Mouse (Mus musculus) hindbrain, embryonic 14.5 days (tissue): Measurements from ENCODE around the gene Syce2. TPM values are rescaled to one million over a fixed set of nuclear protein-coding genes. Genes with fewer than 3 reads are reported as not detected.

Source experiments
- ATAC-seq: fragments of 200-750 bp; cut with Nextera tagmentation; 2 replicates; pipeline ENCODE4 v1.8.0; 2017; ENCODE audit warnings: moderate number of reproducible peaks, mild to moderate bottlenecking, moderate TSS enrichment, moderate library complexity; ENCODE audit not compliant: low FRiP score
- DNase-seq: peaks from one replicate; pipeline ENCODE4 v3.0.0-alpha.2; 2015; ENCODE audit warnings: low spot score
- H3K27ac ChIP-seq: fragments of 300-500 bp; sonication (generic); 2 replicates; pipeline ENCODE4 v1.5.1; 2014; ENCODE audit warnings: mild to moderate bottlenecking, moderate library complexity
- H3K27me3 ChIP-seq: fragments of 300-500 bp; sonication (generic); 2 replicates; pipeline ENCODE4 v1.6.1; 2014; ENCODE audit warnings: mild to moderate bottlenecking, low read length, mixed read lengths; ENCODE audit not compliant: control insufficient read depth, insufficient read depth
- H3K36me3 ChIP-seq: fragments of 300-500 bp; sonication (generic); replicated peaks from 2 replicates; pipeline ENCODE4 v1.6.1; 2014; ENCODE audit not compliant: control insufficient read depth, insufficient read depth
- H3K4me1 ChIP-seq: fragments of 300-500 bp; sonication (generic); replicated peaks from 2 replicates; pipeline ENCODE4 v1.6.1; 2014; ENCODE audit warnings: antibody characterized with exemption, low read length, mixed read lengths; ENCODE audit not compliant: control insufficient read depth, insufficient read depth
- H3K4me2 ChIP-seq: fragments of 300-500 bp; sonication (generic); replicated peaks from 2 replicates; pipeline ENCODE4 v1.6.1; 2014; ENCODE audit warnings: mild to moderate bottlenecking, moderate library complexity
- H3K4me3 ChIP-seq: fragments of 300-500 bp; sonication (generic); replicated peaks from 2 replicates; pipeline ENCODE4 v1.5.1; 2014; ENCODE audit warnings: mild to moderate bottlenecking, low read length
- H3K9ac ChIP-seq: fragments of 300-500 bp; sonication (generic); 2 replicates; pipeline ENCODE4 v1.6.1; 2014
- H3K9me3 ChIP-seq: fragments of 300-500 bp; sonication (generic); 2 replicates; pipeline ENCODE4 v1.6.1; 2016; ENCODE audit warnings: low read length; ENCODE audit not compliant: control insufficient read depth
- WGBS: fragments of 180-500 bp; shearing (Covaris S2); extraction: QIAGEN DNeasy Blood & Tissue Kit; methylation state at CpG from one replicate; pipeline ENCODE4 v1.1.7; 2014; 5-methylcytosine and 5-hydroxymethylcytosine counted together
- microRNA-seq: library from miRNA; unstranded; fragments of <30 nt; microRNA quantifications from one replicate; pipeline ENCODE4, GENCODE M21; 2016
- polyA plus RNA-seq: library from polyadenylated mRNA; unstranded; fragments of >200 nt; fragmentation: Nextera tagmentation; extraction: Ambion mirVana; gene quantifications from 2 replicates; pipeline ENCODE4 v1.2.1, GENCODE M21; 2014

Syce2 gene
- polyA plus RNA-seq, 1 experiment from 2014 or later, result 27.7 TPM

DNA sequence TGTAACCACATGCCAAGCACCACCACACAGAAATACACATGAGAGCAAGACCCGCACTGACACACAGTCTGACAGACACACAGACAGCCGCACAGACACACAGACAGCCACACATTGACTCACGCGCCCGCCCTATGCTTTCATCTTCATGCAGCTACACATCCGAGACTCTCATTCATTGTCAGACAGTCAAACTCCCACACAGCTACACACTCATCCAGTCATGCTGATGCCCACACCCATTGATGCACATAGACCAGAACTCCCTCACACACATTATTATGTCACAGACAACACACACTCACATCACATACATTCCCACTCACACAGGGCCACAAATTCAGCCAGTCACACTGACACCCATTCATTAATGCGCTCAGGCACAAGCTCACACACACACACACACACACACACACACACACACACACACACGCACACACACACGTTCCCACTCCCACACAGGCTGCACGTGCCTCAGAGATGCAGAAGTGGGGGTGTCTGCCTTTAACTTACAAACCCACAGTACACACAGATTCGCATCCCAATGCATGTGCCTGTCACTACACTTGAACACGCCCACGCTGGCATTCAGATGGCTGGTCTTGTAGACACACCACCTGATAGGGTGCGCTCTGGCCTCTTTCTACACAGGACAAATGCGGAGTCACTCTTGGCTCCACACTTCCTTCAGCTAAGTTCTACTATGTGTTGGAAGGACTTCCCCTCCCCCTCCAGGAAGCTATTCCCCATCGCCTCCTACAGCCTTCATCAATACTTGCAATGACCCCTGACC is 62.1 kb downstream of the Syce2 start:
- Histone ChIP-seq H3K27ac (no peak overlapping the region), H3K36me3 (peaks cover 39% of the 10 kb centered on the region), H3K4me1 (peaks cover 33% of the 10 kb centered on the region), H3K4me3 (peak overlapping the region; percentile 81), H3K9me3 (no peaks in the 10 kb centered on the region), H3K4me2 (peak overlapping the region; percentile 90), H3K27me3 (peaks cover 13% of the 10 kb centered on the region), H3K9ac (no peak overlapping the region)
- no peak for ATAC-seq
- DNase-seq, result no peak
- 79% methylated on average over 16 of the region's 16 CpGs for WGBS

DNA sequence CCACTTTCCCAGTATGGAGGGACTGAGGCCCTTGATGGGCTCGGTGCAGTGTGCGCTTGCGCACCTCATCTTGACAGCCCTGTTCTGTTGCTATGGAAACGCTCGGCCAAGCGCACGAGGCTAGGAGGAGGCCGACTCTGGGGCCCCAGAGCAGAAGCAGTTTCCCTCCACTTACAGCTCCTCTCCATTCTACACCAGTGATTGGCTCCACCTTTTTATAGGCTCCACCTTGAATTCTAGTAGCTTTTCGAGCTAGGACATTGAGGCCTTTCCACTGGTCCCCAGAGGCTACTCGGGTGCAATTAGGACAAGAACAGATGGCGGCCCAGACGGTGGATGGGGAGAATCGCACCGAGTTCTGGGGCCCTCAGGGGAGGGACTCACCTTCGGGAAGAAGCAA is 62.9 kb downstream of the Syce2 start:
- Histone ChIP-seq H3K36me3 (peaks cover 30% of the 10 kb centered on the region), H3K9me3 (no peaks in the 10 kb centered on the region), H3K9ac (peak overlapping the region; percentile 95), H3K4me2 (peak overlapping the region; percentile 90), H3K27ac (peak overlapping the region; percentile 98), H3K4me1 (peaks cover 30% of the 10 kb centered on the region), H3K4me3 (peak overlapping the region; percentile 81), H3K27me3 (peaks cover 13% of the 10 kb centered on the region)
- ATAC-seq (peak; percentile 71), DNase-seq (peak; percentile 86)
- WGBS, result under 1% methylated on average over 15 of the region's 15 CpGs

- peak overlapping the region; percentile 90 for H3K4me2 ChIP-seq
- peak overlapping the region; percentile 81 for H3K4me3 ChIP-seq
- peaks cover 30% of the 10 kb centered on the region for H3K4me1 ChIP-seq
- ATAC-seq, result 0 out of 2 replicates have a peak, but pooled peaks have one; percentile 5
- no peaks in the 10 kb centered on the region for H3K9me3 ChIP-seq
- H3K9ac ChIP-seq, result peak overlapping the region; percentile 95
- peak overlapping the region; percentile 98 for H3K27ac ChIP-seq
- no peak for DNase-seq
- H3K36me3 ChIP-seq, result peaks cover 24% of the 10 kb centered on the region
- H3K27me3 ChIP-seq, result peaks cover 13% of the 10 kb centered on the region
- 4% methylated on average over 14 of the region's 14 CpGs for WGBS
Observed at GRCm38 (mm10) chr8:84935489-84935888, 63.6 kb downstream of the Syce2 start.

DNA sequence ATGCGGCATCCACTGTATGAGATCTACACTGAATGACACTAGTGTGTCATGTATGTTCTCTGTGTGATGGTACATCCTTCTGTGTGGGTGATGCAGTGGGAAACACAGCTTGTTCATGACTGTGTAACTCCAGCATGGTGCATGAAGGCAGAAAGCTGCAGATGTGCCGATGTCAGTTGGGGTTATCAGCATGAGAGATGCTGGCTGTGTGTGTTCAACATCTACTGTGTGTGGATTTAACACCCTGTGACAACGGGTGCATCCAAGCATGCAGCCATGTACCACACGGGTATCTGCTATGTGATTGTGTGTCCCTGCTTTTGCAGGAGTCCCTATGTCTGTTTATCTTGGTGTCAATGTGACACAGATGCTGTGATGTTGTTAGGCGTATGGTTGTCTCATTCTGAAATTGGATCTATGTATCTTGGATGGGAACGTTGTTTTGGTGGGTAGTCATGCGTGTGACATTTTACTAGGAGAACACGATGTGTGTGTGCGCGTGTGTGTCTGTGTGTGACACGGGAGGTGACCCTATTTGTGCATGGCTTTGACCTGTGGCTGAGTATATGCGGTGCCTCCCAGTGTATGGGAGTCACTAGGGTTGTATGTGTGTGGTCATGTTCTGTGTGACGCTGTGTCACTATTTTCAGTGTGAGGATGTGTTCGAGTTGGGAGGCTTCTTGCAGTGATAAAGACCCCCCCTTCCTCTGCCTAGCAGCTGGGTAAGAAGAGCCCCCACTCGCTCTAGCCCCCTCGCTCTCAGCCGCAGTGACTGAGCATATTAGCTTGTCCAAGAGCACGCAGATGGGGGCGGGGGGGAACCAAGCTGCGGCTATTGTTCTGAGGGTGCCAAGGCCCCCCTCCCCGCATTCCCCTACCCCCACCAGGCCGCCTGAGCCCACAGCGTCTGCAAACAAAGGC is 64.4 kb downstream of the Syce2 start:
- 11% methylated on average over 23 of the region's 23 CpGs for WGBS
- Histone ChIP-seq H3K36me3 (peaks cover 17% of the 10 kb centered on the region; the same call in 1 of the 2 replicates), H3K27me3 (peaks cover 13% of the 10 kb centered on the region), H3K9me3 (no peaks in the 10 kb centered on the region), H3K4me1 (peaks cover 30% of the 10 kb centered on the region), H3K4me3 (peak overlapping the region; percentile 81), H3K27ac (peak overlapping the region; percentile 98), H3K9ac (peak overlapping the region; percentile 95), H3K4me2 (peak overlapping the region; percentile 90)
- DNase-seq (no peak), ATAC-seq (peak; percentile 43)

DNA sequence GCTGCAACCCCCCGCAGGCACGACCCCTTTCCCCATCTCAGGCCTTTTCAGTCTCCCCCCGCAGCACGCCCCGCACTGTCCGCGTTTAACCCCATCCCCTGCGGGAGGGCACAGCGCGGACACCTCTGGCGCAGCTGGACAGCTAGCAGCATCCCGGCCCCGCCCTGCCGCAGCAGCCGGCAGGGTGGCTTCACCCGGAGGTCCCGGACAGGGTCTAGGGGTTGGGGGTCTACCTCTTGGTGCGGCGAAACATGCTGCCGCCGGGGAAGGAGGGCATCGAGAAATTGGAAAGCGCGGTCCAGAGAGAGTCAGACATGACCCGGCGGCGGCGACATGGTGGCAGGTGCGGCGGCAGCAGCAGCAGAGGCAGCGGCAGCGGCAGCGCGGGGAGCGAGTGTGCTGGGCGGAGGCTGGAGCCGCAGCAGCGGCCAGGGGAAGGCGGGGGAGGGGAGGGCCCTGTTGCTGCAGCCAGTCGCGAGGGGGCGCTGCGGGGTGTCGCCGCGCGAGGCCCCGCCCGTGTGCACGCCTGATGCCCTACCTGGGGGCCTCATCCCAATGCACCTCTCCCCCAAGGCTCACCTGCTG is 65.1 kb downstream of the Syce2 start, which contains the start of gene Mast1:
Mast1 (minus strand) TSS at position 398 of the 585 bp plus-strand sequence.
- H3K27ac ChIP-seq, result peak within 1 kb of the TSS; percentile 98

More for the DNA sequence above, 65.1 kb downstream of the Syce2 start, which contains the start of gene Mast1:
- ATAC-seq (peak; percentile 76), DNase-seq (peak; percentile 84)
- under 1% methylated on average over 50 of the region's 50 CpGs for WGBS
- no peaks in the 10 kb centered on the region for H3K9me3 ChIP-seq
- peaks cover 9% of the 10 kb centered on the region; the same call in 1 of the 2 replicates for H3K36me3 ChIP-seq
- peaks cover 13% of the 10 kb centered on the region for H3K27me3 ChIP-seq
- peaks cover 30% of the 10 kb centered on the region for H3K4me1 ChIP-seq
- H3K4me3 ChIP-seq, result peak within 1 kb of the TSS; percentile 81
- H3K9ac ChIP-seq, result peak within 1 kb of the TSS; percentile 95
- H3K4me2 ChIP-seq, result peak within 1 kb of the TSS; percentile 90

Small RNAs within 50 kb of the gene (microRNA-seq; reads per million reads assigned to microRNA genes)
- gene Gm24197 (not detected), gene Mir7069 (2.6 reads per million, percentile 9 among the genes with 10 or more reads in this experiment)

Other genes starting within 250 kb of the Syce2 start
- 17.4 and 20.1 TPM in 2 replicates for gene Ier2, start 209.3 kb upstream of the Syce2 start, polyA plus RNA-seq
- gene Trmt1, start 185.8 kb upstream of the Syce2 start, polyA plus RNA-seq, result 55.2 and 62.1 TPM in 2 replicates
- gene Nacc1, start 184.2 kb upstream of the Syce2 start, polyA plus RNA-seq, result 17.8 and 18.1 TPM in 2 replicates
- gene Lyl1, start 170.7 kb upstream of the Syce2 start, polyA plus RNA-seq, result 3.8 and 5.1 TPM in 2 replicates
- gene G430095P16Rik, start 149.1 kb upstream of the Syce2 start, polyA plus RNA-seq, result 0.55 and 0.71 TPM in 2 replicates
- gene Nfix, start 71.8 kb upstream of the Syce2 start, polyA plus RNA-seq, result 78.8 and 82.4 TPM in 2 replicates
- 13.5 and 14.6 TPM in 2 replicates for gene Dand5, start 49.3 kb upstream of the Syce2 start, polyA plus RNA-seq
- gene Gadd45gip1, start 40.6 kb upstream of the Syce2 start, polyA plus RNA-seq, result 35.0 and 37.4 TPM in 2 replicates
- gene Rad23a, start 31.4 kb upstream of the Syce2 start, polyA plus RNA-seq, result 75.7 and 81.1 TPM in 2 replicates
- gene Calr, start 25.2 kb upstream of the Syce2 start, polyA plus RNA-seq, result 574 and 709 TPM in 2 replicates
- 87.8 and 93.4 TPM in 2 replicates for gene Farsa, start 15.1 kb upstream of the Syce2 start, polyA plus RNA-seq
- 25.6 and 29.8 TPM in 2 replicates for gene Gcdh, start 21.8 kb downstream of the Syce2 start, polyA plus RNA-seq
- gene Klf1, start 29.8 kb downstream of the Syce2 start, polyA plus RNA-seq, result 0.70 and 0.91 TPM in 2 replicates
- gene Dnase2a, start 36.4 kb downstream of the Syce2 start, polyA plus RNA-seq, result 3.3 and 6.0 TPM in 2 replicates
- 69.7 and 76.5 TPM in 2 replicates for gene Mast1, start 65.2 kb downstream of the Syce2 start, polyA plus RNA-seq
- 1.1 and 1.8 TPM in 2 replicates for gene Rtbdn, start 74.9 kb downstream of the Syce2 start, polyA plus RNA-seq
- gene Gm49661, start 97.3 kb downstream of the Syce2 start, polyA plus RNA-seq, result not detected in 2 replicates
- gene Prdx2, start 97.5 kb downstream of the Syce2 start, polyA plus RNA-seq, result 1,143 and 1,221 TPM in 2 replicates
- gene Rnaseh2a, start 97.7 kb downstream of the Syce2 start, polyA plus RNA-seq, result 47.8 and 48.4 TPM in 2 replicates
- 6.0 and 6.2 TPM in 2 replicates for gene Junb, start 106.6 kb downstream of the Syce2 start, polyA plus RNA-seq
- 24.6 and 27.3 TPM in 2 replicates for gene Hook2, start 118.5 kb downstream of the Syce2 start, polyA plus RNA-seq
- not detected in 2 replicates for gene Best2, start 142.4 kb downstream of the Syce2 start, polyA plus RNA-seq
- gene Asna1, start 153.2 kb downstream of the Syce2 start, polyA plus RNA-seq, result 121 and 137 TPM in 2 replicates
- 162 and 165 TPM in 2 replicates for gene Trir, start 154.7 kb downstream of the Syce2 start, polyA plus RNA-seq
- 42.4 and 46.4 TPM in 2 replicates for gene Tnpo2, start 164.8 kb downstream of the Syce2 start, polyA plus RNA-seq
- gene Fbxw9, start 187.9 kb downstream of the Syce2 start, polyA plus RNA-seq, result 63.0 and 68.9 TPM in 2 replicates
- gene Gm5741, start 195.9 kb downstream of the Syce2 start, polyA plus RNA-seq, result 1.4 TPM in 1 of 2 replicates, not detected in the other
- gene Dhps, start 199.6 kb downstream of the Syce2 start, polyA plus RNA-seq, result 105 and 113 TPM in 2 replicates
- 119 and 136 TPM in 2 replicates for gene Wdr83os, start 208.6 kb downstream of the Syce2 start, polyA plus RNA-seq
- 41.2 and 43.9 TPM in 2 replicates for gene Wdr83, start 209.2 kb downstream of the Syce2 start, polyA plus RNA-seq
- 17.3 and 20.1 TPM in 2 replicates for gene Man2b1, start 211.2 kb downstream of the Syce2 start, polyA plus RNA-seq